Mouse (Mus musculus) hindbrain, embryonic 11.5 days (tissue): ENCODE measurements around the gene Glipr2. TPM values are rescaled to one million over a fixed set of nuclear protein-coding genes. Genes with fewer than 3 reads are reported as not detected.
A peak's percentile ranks its signal among the peaks of the same experiment; 100 is the strongest.

Source experiments
- ATAC-seq: fragments of 200-750 bp; cut with Nextera tagmentation; 2 replicates; pipeline ENCODE4 v1.8.0; 2017; ENCODE audit warnings: mild to moderate bottlenecking, moderate TSS enrichment, moderate library complexity; ENCODE audit not compliant: low FRiP score
- DNase-seq: peaks from one replicate; pipeline ENCODE4 v3.0.0-alpha.2; 2015; ENCODE audit warnings: low spot score
- H3K27ac ChIP-seq: fragments of 300-500 bp; sonication (generic); 2 replicates; pipeline ENCODE4 v1.5.1; 2014; ENCODE audit warnings: mild to moderate bottlenecking, low read depth, low read length
- H3K27me3 ChIP-seq: fragments of 300-500 bp; sonication (generic); 2 replicates; pipeline ENCODE4 v1.6.1; 2014; ENCODE audit warnings: mild to moderate bottlenecking, low read length, moderate library complexity, mixed read lengths; ENCODE audit not compliant: control insufficient read depth, insufficient read depth
- H3K36me3 ChIP-seq: fragments of 300-500 bp; sonication (generic); 2 replicates; pipeline ENCODE4 v1.6.1; 2014; ENCODE audit warnings: mild to moderate bottlenecking, low read length, moderate library complexity, mixed read lengths; ENCODE audit not compliant: control insufficient read depth, insufficient read depth
- H3K4me1 ChIP-seq: fragments of 300-500 bp; sonication (generic); replicated peaks from 2 replicates; pipeline ENCODE4 v1.6.1; 2014; ENCODE audit warnings: low read length, mixed read lengths; ENCODE audit not compliant: control insufficient read depth, insufficient read depth
- H3K4me2 ChIP-seq: fragments of 300-500 bp; sonication (generic); replicated peaks from 2 replicates; pipeline ENCODE4 v1.6.1; 2014; ENCODE audit warnings: mild to moderate bottlenecking, low read depth, low read length
- H3K4me3 ChIP-seq: fragments of 300-500 bp; sonication (generic); 2 replicates; pipeline ENCODE4 v1.5.1; 2014; ENCODE audit warnings: low read depth, low read length
- H3K9ac ChIP-seq: fragments of 300-500 bp; sonication (generic); 2 replicates; pipeline ENCODE4 v1.6.1; 2014; ENCODE audit warnings: low read depth, low read length
- H3K9me3 ChIP-seq: fragments of 300-500 bp; sonication (generic); 2 replicates; pipeline ENCODE4 v1.6.1; 2016; ENCODE audit warnings: low read length; ENCODE audit not compliant: control insufficient read depth
- WGBS: fragments of 180-500 bp; shearing (Covaris S2); extraction: QIAGEN DNeasy Blood & Tissue Kit; methylation state at CpG from one replicate; pipeline ENCODE4 v1.1.7; 2014; 5-methylcytosine and 5-hydroxymethylcytosine counted together
- polyA plus RNA-seq: library from polyadenylated mRNA; unstranded; fragments of >200 nt; fragmentation: Nextera tagmentation; extraction: Ambion mirVana; gene quantifications from 2 replicates; pipeline ENCODE4 v1.2.1, GENCODE M21; 2014

Gene Glipr2
- polyA plus RNA-seq, 1 experiment from 2014 or later, result 117 TPM

- DNase-seq (no peak), ATAC-seq (no peak)
- H3K36me3 ChIP-seq, result no peaks in the 10 kb centered on the region
- no peaks in the 10 kb centered on the region for H3K27me3 ChIP-seq
- H3K9ac ChIP-seq, result no peak overlapping the region
- no peaks in the 10 kb centered on the region for H3K9me3 ChIP-seq
- peaks cover 13% of the 10 kb centered on the region for H3K4me1 ChIP-seq
- H3K4me2 ChIP-seq, result no peak overlapping the region
- 79% methylated on average over 9 of the region's 10 CpGs for WGBS
- H3K27ac ChIP-seq, result no peak overlapping the region
- no peak overlapping the region for H3K4me3 ChIP-seq
These were observed 17.9 kb downstream of the Glipr2 start for GRCm38 (mm10) chr4:43974914-43975616.

GRCm38 (mm10) chr4:43976223-43976740 lies 19.1 kb downstream of the Glipr2 start:
- peaks cover 13% of the 10 kb centered on the region for H3K4me1 ChIP-seq
- no peak overlapping the region for H3K4me3 ChIP-seq
- no peaks in the 10 kb centered on the region for H3K36me3 ChIP-seq
- no peak overlapping the region for H3K27ac ChIP-seq
- H3K9ac ChIP-seq, result no peak overlapping the region
- no peak for ATAC-seq
- no peak overlapping the region for H3K4me2 ChIP-seq
- 83% methylated on average over 6 of the region's 6 CpGs for WGBS
- no peaks in the 10 kb centered on the region for H3K9me3 ChIP-seq
- H3K27me3 ChIP-seq, result no peaks in the 10 kb centered on the region
- DNase-seq, result no peak

GRCm38 (mm10) chr4:43978521-43979443 lies 21.6 kb downstream of the Glipr2 start:
- peaks cover 12% of the 10 kb centered on the region for H3K4me1 ChIP-seq
- ATAC-seq (peak; percentile 28; the same call in 1 of the 2 replicates), DNase-seq (peak; percentile 39)
- H3K4me2 ChIP-seq, result no peak overlapping the region
- no peaks in the 10 kb centered on the region for H3K27me3 ChIP-seq
- peak overlapping the region; percentile 40; the same call in 1 of the 2 replicates for H3K27ac ChIP-seq
- H3K4me3 ChIP-seq, result no peak overlapping the region
- WGBS, result 23% methylated on average over 17 of the region's 17 CpGs
- no peaks in the 10 kb centered on the region for H3K9me3 ChIP-seq
- no peak overlapping the region for H3K9ac ChIP-seq
- no peaks in the 10 kb centered on the region for H3K36me3 ChIP-seq

- WGBS, result 85% methylated on average over 3 of the region's 3 CpGs
- Histone ChIP-seq H3K4me1 (peaks cover 12% of the 10 kb centered on the region), H3K27me3 (no peaks in the 10 kb centered on the region)
These were observed 22.5 kb downstream of the Glipr2 start for GRCm38 (mm10) chr4:43979746-43980145.

GRCm38 (mm10) chr4:43980236-43980635 lies 23.0 kb downstream of the Glipr2 start:
- no peak for DNase-seq
- Histone ChIP-seq H3K27me3 (no peaks in the 10 kb centered on the region), H3K4me3 (no peak overlapping the region), H3K27ac (no peak overlapping the region), H3K9ac (no peak overlapping the region), H3K9me3 (no peaks in the 10 kb centered on the region), H3K4me2 (no peak overlapping the region), H3K36me3 (no peaks in the 10 kb centered on the region), H3K4me1 (peaks cover 12% of the 10 kb centered on the region)
- no peak for ATAC-seq
- 92% methylated on average over 4 of the region's 4 CpGs for WGBS

More at GRCm38 (mm10) chr4:43979746-43980145, 22.5 kb downstream of the Glipr2 start:
- H3K4me3 ChIP-seq, result no peak overlapping the region
- ATAC-seq (no peak), DNase-seq (no peak)
- H3K9ac ChIP-seq, result no peak overlapping the region
- no peak overlapping the region for H3K27ac ChIP-seq
- no peaks in the 10 kb centered on the region for H3K9me3 ChIP-seq
- no peaks in the 10 kb centered on the region for H3K36me3 ChIP-seq
- no peak overlapping the region for H3K4me2 ChIP-seq

- Histone ChIP-seq H3K4me1 (peaks cover 12% of the 10 kb centered on the region), H3K4me3 (no peak overlapping the region), H3K4me2 (no peak overlapping the region), H3K27ac (no peak overlapping the region), H3K9ac (no peak overlapping the region), H3K9me3 (no peaks in the 10 kb centered on the region), H3K27me3 (no peaks in the 10 kb centered on the region), H3K36me3 (no peaks in the 10 kb centered on the region)
- ATAC-seq (no peak), DNase-seq (no peak)
- WGBS, result 95% methylated on average over 6 of the region's 6 CpGs
These were observed 23.6 kb downstream of the Glipr2 start for GRCm38 (mm10) chr4:43980846-43981245.

- H3K27ac ChIP-seq, result no peak overlapping the region
- H3K27me3 ChIP-seq, result no peaks in the 10 kb centered on the region
- no peaks in the 10 kb centered on the region for H3K36me3 ChIP-seq
- H3K4me2 ChIP-seq, result no peak overlapping the region
- no peak overlapping the region for H3K9ac ChIP-seq
- DNase-seq (no peak), ATAC-seq (no peak)
- peaks cover 12% of the 10 kb centered on the region for H3K4me1 ChIP-seq
- H3K9me3 ChIP-seq, result no peaks in the 10 kb centered on the region
- WGBS, result 86% methylated on average over 7 of the region's 7 CpGs
- no peak overlapping the region for H3K4me3 ChIP-seq
These were observed 24.1 kb downstream of the Glipr2 start for GRCm38 (mm10) chr4:43981251-43981650.

- Histone ChIP-seq H3K9ac (peak overlapping the region; percentile 71), H3K27me3 (no peaks in the 10 kb centered on the region), H3K4me2 (peak overlapping the region; percentile 58), H3K9me3 (no peaks in the 10 kb centered on the region), H3K4me1 (peaks cover 12% of the 10 kb centered on the region), H3K4me3 (peak overlapping the region; percentile 21; the same call in 1 of the 2 replicates), H3K27ac (no peak overlapping the region), H3K36me3 (no peaks in the 10 kb centered on the region)
- ATAC-seq (peak; percentile 91), DNase-seq (peak; percentile 97)
- 3% methylated on average over 24 of the region's 24 CpGs for WGBS
These were observed 25.0 kb downstream of the Glipr2 start for GRCm38 (mm10) chr4:43982053-43982732.
